Mouse (Mus musculus) liver, embryonic 14.5 days (tissue): ENCODE data around the gene Cdc42ep3. TPM values are rescaled to one million over a fixed set of nuclear protein-coding genes. Genes with fewer than 3 reads are reported as not detected.

Experiments
- ATAC-seq: fragments of 200-750 bp; cut with Nextera tagmentation; 2 replicates; pipeline ENCODE4 v1.8.0; 2017; ENCODE audit warnings: moderate number of reproducible peaks, mild to moderate bottlenecking, moderate library complexity; ENCODE audit not compliant: insufficient read depth
- DNase-seq, 3 experiments: peaks; one replicate each; pipeline ENCODE4 v3.0.0-alpha.2; 2012 to 2013; ENCODE audit warnings: low read depth in 3 of 3, low spot score in 3 of 3
- H3K27ac ChIP-seq: fragments of 300-500 bp; sonication (generic); 2 replicates; pipeline ENCODE4 v1.5.1; 2014; ENCODE audit warnings: moderate library complexity, mild to moderate bottlenecking, control low read depth, inconsistent platforms
- H3K27me3 ChIP-seq: fragments of 300-500 bp; sonication (generic); 2 replicates; pipeline ENCODE4 v1.6.1; 2014; ENCODE audit warnings: mild to moderate bottlenecking, low read length, moderate library complexity; ENCODE audit not compliant: control insufficient read depth, insufficient read depth
- H3K36me3 ChIP-seq: fragments of 300-500 bp; sonication (generic); replicated peaks from 2 replicates; pipeline ENCODE4 v1.6.1; 2014; ENCODE audit warnings: low read depth; ENCODE audit not compliant: control insufficient read depth, insufficient read depth
- H3K4me1 ChIP-seq, 2 experiments: fragments of 200-500 bp in 1 of 2; fragments of 300-500 bp in 1 of 2; sonication (generic) in 1 of 2; replicated peaks; 2 replicates each; pipeline ENCODE4 v1.6.1; 2012 to 2014; ENCODE audit warnings: antibody characterized with exemption in 1 of 2, inconsistent platforms in 1 of 2, low read length in 1 of 2; ENCODE audit not compliant: control insufficient read depth in 2 of 2, insufficient read depth in 2 of 2
- H3K4me2 ChIP-seq: fragments of 300-500 bp; sonication (generic); 2 replicates; pipeline ENCODE4 v1.6.1; 2014; ENCODE audit warnings: low read depth, mild to moderate bottlenecking, control low read depth, moderate library complexity
- H3K4me3 ChIP-seq, 2 experiments: fragments of 200-500 bp in 1 of 2; fragments of 300-500 bp in 1 of 2; sonication (generic) in 1 of 2; 2 replicates each; pipeline ENCODE4 v1.5.1; 2012 to 2014; ENCODE audit warnings: low read depth in 2 of 2, low read length in 2 of 2, mild to moderate bottlenecking in 2 of 2, control low read depth in 1 of 2, inconsistent platforms in 1 of 2, moderate library complexity in 1 of 2; ENCODE audit not compliant: insufficient read depth in 1 of 2
- H3K9ac ChIP-seq: fragments of 300-500 bp; sonication (generic); replicated peaks from 2 replicates; pipeline ENCODE4 v1.6.1; 2014; ENCODE audit warnings: mild to moderate bottlenecking, control low read depth, moderate library complexity
- H3K9me3 ChIP-seq: fragments of 300-500 bp; sonication (generic); 2 replicates; pipeline ENCODE4 v1.6.1; 2016; ENCODE audit warnings: low read length, mixed read lengths; ENCODE audit not compliant: control insufficient read depth
- CTCF ChIP-seq: IDR thresholded peaks from 2 replicates; pipeline ENCODE4 v1.5.1; 2016; ENCODE audit warnings: antibody characterized with exemption, low read depth, control low read depth
- EP300 ChIP-seq: IDR thresholded peaks from 2 replicates; pipeline ENCODE4 v1.6.1; 2016; ENCODE audit warnings: antibody characterized with exemption, low read depth
- WGBS: fragments of 180-500 bp; shearing (Covaris S2); extraction: QIAGEN DNeasy Blood & Tissue Kit; methylation state at CpG from one replicate; pipeline ENCODE4 v1.1.7; 2014; ENCODE audit not compliant: insufficient replicate concordance; 5-methylcytosine and 5-hydroxymethylcytosine counted together
- polyA plus RNA-seq, 2 experiments: library from polyadenylated mRNA; depleted of rRNA in 1 of 2; stranded (reverse) in 1 of 2; unstranded in 1 of 2; fragments of >200 nt; fragmentation: Nextera tagmentation in 1 of 2; extraction: Ambion mirVana in 1 of 2; gene quantifications; 2 replicates each; pipeline versions ENCODE4 v1.2.1 to v1.2.3; 2012 to 2014

The Cdc42ep3 gene
- polyA plus RNA-seq, 2 experiments = 17.2 to 52.5 TPM

- no peak for ATAC-seq
Observed at GRCm38 (mm10) chr17:79305644-79306043, 49.2 kb downstream of the Cdc42ep3 start.

GRCm38 (mm10) chr17:79303744-79304497 is 51.0 kb downstream of the Cdc42ep3 start:
- Histone ChIP-seq H3K36me3 (no peaks in the 10 kb centered on the region), H3K27ac (no peak overlapping the region), H3K9me3 (no peaks in the 10 kb centered on the region), H3K4me1 (no peaks in the 10 kb centered on the region), H3K27me3 (no peaks in the 10 kb centered on the region), H3K9ac (no peak overlapping the region), H3K4me3 (no peak overlapping the region), H3K4me2 (no peak overlapping the region)
- WGBS = 69% methylated on average over 17 of the region's 17 CpGs
- no peak for DNase-seq
- no peak for TF ChIP-seq EP300
- no peak for TF ChIP-seq CTCF
- no peak for ATAC-seq

More at GRCm38 (mm10) chr17:79305644-79306043, 49.2 kb downstream of the Cdc42ep3 start:
- TF ChIP-seq CTCF (no peak), EP300 (no peak)
- Histone ChIP-seq H3K27me3 (no peaks in the 10 kb centered on the region), H3K4me1 (no peaks in the 10 kb centered on the region), H3K36me3 (no peaks in the 10 kb centered on the region), H3K9me3 (no peaks in the 10 kb centered on the region), H3K4me2 (no peak overlapping the region), H3K9ac (no peak overlapping the region), H3K4me3 (no peak overlapping the region), H3K27ac (no peak overlapping the region)
- WGBS = 79% methylated on average over 7 of the region's 7 CpGs
- no peak for DNase-seq

- H3K27ac ChIP-seq = no peak overlapping the region
- WGBS = 60% methylated on average over 3 of the region's 3 CpGs
- H3K9me3 ChIP-seq = no peaks in the 10 kb centered on the region
- H3K36me3 ChIP-seq = no peaks in the 10 kb centered on the region
- DNase-seq = no peak
- no peaks in the 10 kb centered on the region for H3K27me3 ChIP-seq
- H3K4me3 ChIP-seq = no peak overlapping the region
- H3K4me1 ChIP-seq = no peaks in the 10 kb centered on the region; a peak in 1 of 4 replicates
- no peak for ATAC-seq
- TF ChIP-seq CTCF (no peak), EP300 (no peak)
- no peak overlapping the region for H3K4me2 ChIP-seq
- H3K9ac ChIP-seq = no peak overlapping the region
Observed at GRCm38 (mm10) chr17:79303238-79303637, 51.7 kb downstream of the Cdc42ep3 start.

- WGBS = 73% methylated on average over 1 of the region's 1 CpGs
- no peak for ATAC-seq
Observed at GRCm38 (mm10) chr17:79299925-79300324, 55.0 kb downstream of the Cdc42ep3 start.

GRCm38 (mm10) chr17:79298968-79299367 is 55.9 kb downstream of the Cdc42ep3 start:
- H3K4me2 ChIP-seq = no peak overlapping the region
- H3K4me3 ChIP-seq = no peak overlapping the region
- TF ChIP-seq CTCF = no peak
- TF ChIP-seq EP300 = no peak
- no peak overlapping the region for H3K27ac ChIP-seq
- no peaks in the 10 kb centered on the region for H3K27me3 ChIP-seq
- no peaks in the 10 kb centered on the region for H3K36me3 ChIP-seq
- no peaks in the 10 kb centered on the region; a peak in 1 of 4 replicates for H3K4me1 ChIP-seq
- H3K9ac ChIP-seq = no peak overlapping the region
- H3K9me3 ChIP-seq = no peaks in the 10 kb centered on the region
- DNase-seq (peak in 1 of 3 experiments; percentile 11), ATAC-seq (no peak)

More at GRCm38 (mm10) chr17:79299925-79300324, 55.0 kb downstream of the Cdc42ep3 start:
- Histone ChIP-seq H3K4me2 (no peak overlapping the region), H3K27me3 (no peaks in the 10 kb centered on the region), H3K27ac (no peak overlapping the region), H3K4me3 (no peak overlapping the region), H3K4me1 (no peaks in the 10 kb centered on the region; a peak in 1 of 4 replicates), H3K9ac (no peak overlapping the region), H3K9me3 (no peaks in the 10 kb centered on the region), H3K36me3 (no peaks in the 10 kb centered on the region)
- no peak for TF ChIP-seq EP300
- TF ChIP-seq CTCF = no peak
- DNase-seq = no peak
